Mouse (Mus musculus) liver, adult 2 months (tissue): ENCODE results near the gene Gab1.

Experiments used
- CTCF ChIP-seq: fragments of 200-500 bp; IDR thresholded peaks from 2 replicates; pipeline ENCODE4 v1.5.1; 2011; ENCODE audit warnings: low read depth, low read length, control low read depth
- POLR2A ChIP-seq: fragments of 200-500 bp; IDR thresholded peaks from 2 replicates; pipeline ENCODE4 v1.6.1; 2011; ENCODE audit warnings: low read length, control low read depth; ENCODE audit not compliant: insufficient read depth; ENCODE audit errors: extremely low read depth

DNA sequence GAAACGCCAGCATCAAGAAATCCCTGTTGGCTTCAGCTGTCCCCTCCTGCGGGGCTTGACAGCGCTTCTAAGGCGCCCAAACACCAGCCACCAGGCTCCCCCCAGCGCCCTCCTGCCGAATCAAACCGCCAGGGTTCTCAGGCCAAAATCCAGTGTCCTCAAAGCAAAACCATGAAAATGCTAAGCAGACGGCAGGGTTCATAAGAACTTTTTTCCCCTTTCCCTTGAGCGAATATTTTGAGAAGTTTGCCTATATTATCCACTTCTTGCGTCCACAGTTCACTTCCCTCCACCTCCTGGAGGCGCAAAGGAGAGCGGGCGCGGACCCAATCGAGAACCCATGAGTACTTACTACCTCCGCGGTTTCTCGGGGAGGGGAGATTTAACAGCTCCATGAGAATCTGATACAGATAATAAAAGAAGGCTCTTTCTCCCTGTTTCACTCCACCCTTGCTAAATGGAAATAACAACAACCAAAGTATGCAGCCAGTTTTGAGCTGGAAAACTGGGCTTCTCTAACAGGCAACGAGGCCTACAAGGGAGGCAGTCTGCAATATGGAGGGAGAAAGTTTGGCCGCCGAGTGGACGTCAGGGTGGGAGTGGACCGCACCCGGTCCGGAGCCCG is 1.4 kb downstream of the Gab1 start:
- peak; percentile 47 for TF ChIP-seq CTCF
- no peak for TF ChIP-seq POLR2A
